39 mouse cellular contexts compared by ENCODE assay signal in genomic region chr3:108892080-108892479, GRCm38 (mm10). TPM values are rescaled to one million over a fixed set of nuclear protein-coding genes. Genes with fewer than 3 reads are reported as not detected.
"Had no signal": no experiment of that assay in that cellular context is flagged by ENCODE, and none has a peak within 500 bp of the region (broad histone marks: within the 10 kb centered on the region; RNA-seq: fewer than 3 reads in every experiment).

No protein-coding gene starts in this region.

- H3K4me1 ChIP-seq: hindbrain, embryonic 15.5 days; kidney, embryonic 15.5 days; limb, embryonic 13.5 days; limb, embryonic 15.5 days had no signal

- DNase-seq: forebrain, postnatal 0 days; gastrocnemius, adult 2 months; gastrocnemius, postnatal 10 days; gastrocnemius, postnatal 25 days; heart, postnatal 10 days; heart, postnatal 4 days; kidney, adult 11 months; kidney, postnatal 14 days; kidney, postnatal 36 days; layer of hippocampus, adult 9-11 months; layer of hippocampus, postnatal 36 days; left cerebral cortex, postnatal 4 days had no signal

- H3K4me2 ChIP-seq: heart, embryonic 12.5 days; hindbrain, embryonic 13.5 days; hindbrain, embryonic 15.5 days; kidney, embryonic 15.5 days; limb, embryonic 13.5 days; limb, embryonic 15.5 days; liver, embryonic 12.5 days had no signal

- ATAC-seq: forebrain, postnatal 0 days; inflammation-experienced regulatory T-cells, adult 6 months; liver, embryonic 12.5 days had no signal

- H3K36me3 ChIP-seq: heart, embryonic 12.5 days; hindbrain, embryonic 10.5 days; hindbrain, embryonic 13.5 days; hindbrain, embryonic 15.5 days; kidney, embryonic 15.5 days; limb, embryonic 13.5 days; limb, embryonic 15.5 days; liver, embryonic 12.5 days had no signal

- H3K9ac ChIP-seq: forebrain, postnatal 0 days; heart, embryonic 12.5 days; hindbrain, embryonic 13.5 days; hindbrain, embryonic 15.5 days; kidney, embryonic 15.5 days; limb, embryonic 13.5 days; limb, embryonic 15.5 days; liver, embryonic 12.5 days; liver, embryonic 14.5 days had no signal

- H3K4me3 ChIP-seq: gastrocnemius, adult 2 months; heart, embryonic 12.5 days; hindbrain, embryonic 10.5 days; hindbrain, embryonic 13.5 days; hindbrain, embryonic 15.5 days; kidney, embryonic 15.5 days; limb, embryonic 13.5 days; limb, embryonic 15.5 days; liver, embryonic 12.5 days had no signal

- H3K27ac ChIP-seq: gastrocnemius, adult 2 months; hindbrain, embryonic 10.5 days; hindbrain, embryonic 13.5 days; hindbrain, embryonic 15.5 days; kidney, embryonic 15.5 days; kidney, postnatal 0 days; limb, embryonic 13.5 days; limb, embryonic 15.5 days; liver, embryonic 12.5 days; liver, embryonic 14.5 days had no signal

- H3K9me3 ChIP-seq: heart, embryonic 12.5 days; hindbrain, embryonic 10.5 days; hindbrain, embryonic 13.5 days; hindbrain, embryonic 15.5 days; kidney, embryonic 15.5 days; limb, embryonic 13.5 days; limb, embryonic 15.5 days; liver, embryonic 12.5 days had no signal

- H3K27me3 ChIP-seq: heart, embryonic 12.5 days; hindbrain, embryonic 13.5 days; hindbrain, embryonic 15.5 days; kidney, embryonic 15.5 days; limb, embryonic 13.5 days; limb, embryonic 15.5 days; liver, embryonic 12.5 days had no signal

RNA-seq across cellular contexts. Expression of gene Fndc7, which starts 2.3 kb away (rescaled TPM):
- total RNA-seq: gastrocnemius, postnatal 25 days; left cerebral cortex, postnatal 10 days had no signal
- polyA plus RNA-seq: forebrain, postnatal 0 days; kidney, embryonic 15.5 days; kidney, postnatal 0 days; limb, embryonic 11.5 days; liver, embryonic 14.5 days had no signal

RNA-seq across cellular contexts. Expression of gene Henmt1, which starts 47.6 kb away (rescaled TPM):
- total RNA-seq: gastrocnemius, adult 2 months; gastrocnemius, postnatal 10 days; gastrocnemius, postnatal 25 days; gastrocnemius, postnatal 4 days; granulocyte monocyte progenitor cell, adult 5-6 weeks; heart, postnatal 10 days; heart, postnatal 25 days; heart, postnatal 4 days; liver, adult 2 months had no signal
- polyA plus RNA-seq: heart, embryonic 14.5 days; large intestine, adult 2 months; liver, adult 2 months; liver, embryonic 16.5 days had no signal

RNA-seq across cellular contexts. Expression of gene Gm9857, which starts 48.2 kb away (rescaled TPM):
- total RNA-seq: forebrain, postnatal 0 days; gastrocnemius, adult 2 months; gastrocnemius, postnatal 10 days; gastrocnemius, postnatal 25 days; gastrocnemius, postnatal 4 days; granulocyte monocyte progenitor cell, adult 5-6 weeks; heart, postnatal 10 days; heart, postnatal 25 days; heart, postnatal 4 days; layer of hippocampus, adult 18-20 months; layer of hippocampus, adult 8-10 months; layer of hippocampus, postnatal 14 days; layer of hippocampus, postnatal 36 days; left cerebral cortex, adult 18-20 months; left cerebral cortex, adult 8-10 months; left cerebral cortex, postnatal 10 days; left cerebral cortex, postnatal 25 days; liver, adult 2 months had no signal
- polyA plus RNA-seq: forebrain, postnatal 0 days; heart, embryonic 12.5 days; heart, embryonic 14.5 days; heart, embryonic 16.5 days; hindbrain, embryonic 10.5 days; hindbrain, embryonic 13.5 days; hindbrain, embryonic 15.5 days; inflammation-experienced regulatory T-cells, adult 6 months; kidney, embryonic 15.5 days; kidney, postnatal 0 days; large intestine, adult 2 months; limb, embryonic 11.5 days; limb, embryonic 15.5 days; liver, adult 2 months; liver, embryonic 12.5 days; liver, embryonic 14.5 days; liver, embryonic 16.5 days had no signal
